Mouse (Mus musculus) cortical plate, adult 2 months (tissue): Measurements from ENCODE around the gene Ing4.

ENCODE experiments used
- CTCF ChIP-seq: fragments of 200-500 bp; IDR thresholded peaks from 2 replicates; pipeline ENCODE4 v1.5.1; 2011; ENCODE audit warnings: mild to moderate bottlenecking, control low read depth, low read length; ENCODE audit not compliant: insufficient read depth; ENCODE audit errors: extremely low read depth
- POLR2A ChIP-seq: fragments of 200-500 bp; IDR thresholded peaks from 2 replicates; pipeline ENCODE4 v1.6.1; 2011; ENCODE audit warnings: mild to moderate bottlenecking, low read length, control low read depth; ENCODE audit not compliant: insufficient read depth; ENCODE audit errors: extremely low read depth

GRCm38 (mm10) chr6:124995246-124995645 is 44.3 kb upstream of the Ing4 start:
- TF ChIP-seq POLR2A (no peak), CTCF (no peak)
